Mouse (Mus musculus): ENCODE results near the gene Tex101. TPM values are rescaled to one million over a fixed set of nuclear protein-coding genes. Genes with fewer than 3 reads are reported as not detected.
"Not testable (repeated sequence)": the region's sequence is repeated elsewhere in the genome, so short reads cannot be mapped to it uniquely, and the experiment has no call there.

Tex101 gene
- polyA plus RNA-seq, 1 experiment from 2014 or later = not detected

- ATAC-seq; H3K4me3 ChIP-seq (ENCODE audit: low read depth, low read length); H3K4me2 ChIP-seq (replicated peaks; ENCODE audit: low read depth, low read length); H3K36me3 ChIP-seq (ENCODE audit: insufficient read depth, low read length); H3K9ac ChIP-seq (replicated peaks; ENCODE audit: low read depth); DNase-seq (ENCODE audit: low spot score); H3K9me3 ChIP-seq (ENCODE audit: low read length); H3K4me1 ChIP-seq (ENCODE audit: insufficient read depth, low read depth, low read length); H3K27me3 ChIP-seq (replicated peaks; ENCODE audit: insufficient read depth, low read length); H3K27ac ChIP-seq (ENCODE audit: low read length): not testable (repeated sequence)
- 0 out of 2 replicates have a peak, but pooled peaks have one; percentile 7 for TF ChIP-seq CTCF (IDR thresholded peaks at IDR 0.05)
- 67% methylated on average over 7 of the region's 7 CpGs for WGBS
Measured at GRCm38 (mm10) chr7:24684121-24684520, 7.6 kb upstream of the Tex101 start.

- Histone ChIP-seq H3K9ac (replicated peaks; ENCODE audit: low read depth) (no peak overlapping the region), H3K4me2 (replicated peaks; ENCODE audit: low read depth, low read length) (no peak overlapping the region), H3K27me3 (replicated peaks; ENCODE audit: insufficient read depth, low read length) (no peaks in the 10 kb centered on the region), H3K36me3 (ENCODE audit: insufficient read depth, low read length) (no peaks in the 10 kb centered on the region), H3K27ac (ENCODE audit: low read length) (no peak overlapping the region), H3K9me3 (ENCODE audit: low read length) (no peaks in the 10 kb centered on the region), H3K4me3 (ENCODE audit: low read depth, low read length) (no peak overlapping the region), H3K4me1 (ENCODE audit: insufficient read depth, low read depth, low read length) (no peaks in the 10 kb centered on the region)
- WGBS = 91% methylated on average over 23 of the region's 23 CpGs
- DNase-seq (ENCODE audit: low spot score) (no peak), ATAC-seq (no peak)
- TF ChIP-seq CTCF (IDR thresholded peaks at IDR 0.05) (no peak), EP300 (IDR thresholded peaks at IDR 0.05) (no peak)
Measured at GRCm38 (mm10) chr7:24671944-24672439, 4.5 kb downstream of the Tex101 start.

- no peak overlapping the region for H3K4me3 ChIP-seq (ENCODE audit: low read depth, low read length)
- H3K9ac ChIP-seq (replicated peaks; ENCODE audit: low read depth) = no peak overlapping the region
- H3K4me1 ChIP-seq (ENCODE audit: insufficient read depth, low read depth, low read length) = no peaks in the 10 kb centered on the region
- no peak overlapping the region for H3K27ac ChIP-seq (ENCODE audit: low read length)
- no peak overlapping the region for H3K4me2 ChIP-seq (replicated peaks; ENCODE audit: low read depth, low read length)
- H3K27me3 ChIP-seq (replicated peaks; ENCODE audit: insufficient read depth, low read length) = no peaks in the 10 kb centered on the region
- TF ChIP-seq CTCF (IDR thresholded peaks at IDR 0.05) = no peak
- TF ChIP-seq EP300 (IDR thresholded peaks at IDR 0.05) = no peak
- H3K36me3 ChIP-seq (ENCODE audit: insufficient read depth, low read length) = no peaks in the 10 kb centered on the region
- 75% methylated on average over 9 of the region's 9 CpGs for WGBS
- no peak for ATAC-seq
- DNase-seq (ENCODE audit: low spot score) = no peak
- H3K9me3 ChIP-seq (ENCODE audit: low read length) = no peaks in the 10 kb centered on the region
Measured at GRCm38 (mm10) chr7:24664959-24665358, 11.5 kb downstream of the Tex101 start.

GRCm38 (mm10) chr7:24664301-24664700 lies 12.2 kb downstream of the Tex101 start:
- Histone ChIP-seq H3K9me3 (ENCODE audit: low read length) (no peaks in the 10 kb centered on the region), H3K4me2 (replicated peaks; ENCODE audit: low read depth, low read length) (no peak overlapping the region), H3K27me3 (replicated peaks; ENCODE audit: insufficient read depth, low read length) (no peaks in the 10 kb centered on the region), H3K4me1 (ENCODE audit: insufficient read depth, low read depth, low read length) (no peaks in the 10 kb centered on the region), H3K27ac (ENCODE audit: low read length) (no peak overlapping the region), H3K4me3 (ENCODE audit: low read depth, low read length) (no peak overlapping the region), H3K9ac (replicated peaks; ENCODE audit: low read depth) (no peak overlapping the region), H3K36me3 (ENCODE audit: insufficient read depth, low read length) (no peaks in the 10 kb centered on the region)
- TF ChIP-seq EP300 (IDR thresholded peaks at IDR 0.05) (no peak), CTCF (IDR thresholded peaks at IDR 0.05) (no peak)
- no peak for ATAC-seq
- WGBS = 46% methylated on average over 8 of the region's 8 CpGs
- DNase-seq (ENCODE audit: low spot score) = no peak

- H3K4me1 ChIP-seq (ENCODE audit: insufficient read depth, low read depth, low read length) = no peaks in the 10 kb centered on the region
- TF ChIP-seq CTCF (IDR thresholded peaks at IDR 0.05) (peak; percentile 96), EP300 (IDR thresholded peaks at IDR 0.05) (no peak)
- WGBS = 16% methylated on average over 8 of the region's 8 CpGs
- H3K4me2 ChIP-seq (replicated peaks; ENCODE audit: low read depth, low read length) = no peak overlapping the region
- no peaks in the 10 kb centered on the region for H3K27me3 ChIP-seq (replicated peaks; ENCODE audit: insufficient read depth, low read length)
- no peak overlapping the region for H3K4me3 ChIP-seq (ENCODE audit: low read depth, low read length)
- ATAC-seq = peak; percentile 19; the same call in 1 of the 2 replicates
- H3K36me3 ChIP-seq (ENCODE audit: insufficient read depth, low read length) = no peaks in the 10 kb centered on the region
- no peak overlapping the region for H3K9ac ChIP-seq (replicated peaks; ENCODE audit: low read depth)
- H3K27ac ChIP-seq (ENCODE audit: low read length) = no peak overlapping the region
- H3K9me3 ChIP-seq (ENCODE audit: low read length) = no peaks in the 10 kb centered on the region
- DNase-seq (ENCODE audit: low spot score) = peak; percentile 73
Measured at GRCm38 (mm10) chr7:24662575-24662974, 13.9 kb downstream of the Tex101 start.

- Histone ChIP-seq H3K9me3 (ENCODE audit: low read length) (no peaks in the 10 kb centered on the region), H3K36me3 (ENCODE audit: insufficient read depth, low read length) (no peaks in the 10 kb centered on the region), H3K9ac (replicated peaks; ENCODE audit: low read depth) (no peak overlapping the region), H3K27ac (ENCODE audit: low read length) (no peak overlapping the region), H3K4me2 (replicated peaks; ENCODE audit: low read depth, low read length) (no peak overlapping the region), H3K4me1 (ENCODE audit: insufficient read depth, low read depth, low read length) (no peaks in the 10 kb centered on the region), H3K4me3 (ENCODE audit: low read depth, low read length) (no peak overlapping the region), H3K27me3 (replicated peaks; ENCODE audit: insufficient read depth, low read length) (no peaks in the 10 kb centered on the region)
- TF ChIP-seq CTCF (IDR thresholded peaks at IDR 0.05) = no peak
- no peak for TF ChIP-seq EP300 (IDR thresholded peaks at IDR 0.05)
- DNase-seq (ENCODE audit: low spot score) = no peak
- WGBS = 44% methylated on average over 17 of the region's 17 CpGs
- no peak for ATAC-seq
Measured at GRCm38 (mm10) chr7:24661118-24661904, 15.2 kb downstream of the Tex101 start.

All from lung, postnatal 0 days (tissue).